Mouse (Mus musculus) forebrain, embryonic 11.5 days (tissue): ENCODE results near the gene Orm2. TPM values are rescaled to one million over a fixed set of nuclear protein-coding genes. Genes with fewer than 3 reads are reported as not detected.

ENCODE experiments used
- ATAC-seq: fragments of 200-750 bp; cut with Nextera tagmentation; replicated peaks from 2 replicates; pipeline ENCODE4 v1.8.0; 2017; ENCODE audit warnings: moderate TSS enrichment; ENCODE audit not compliant: low FRiP score
- DNase-seq: peaks from one replicate; pipeline ENCODE4 v3.0.0-alpha.2; 2017; ENCODE audit warnings: low spot score
- H3K27ac ChIP-seq: fragments of 300-500 bp; sonication (generic); 2 replicates; pipeline ENCODE4 v1.5.1; 2014; ENCODE audit warnings: low read depth, low read length
- H3K27me3 ChIP-seq: fragments of 300-500 bp; sonication (generic); 2 replicates; pipeline ENCODE4 v1.6.1; 2014; ENCODE audit warnings: mild to moderate bottlenecking, low read length, mixed read lengths; ENCODE audit not compliant: control insufficient read depth, insufficient read depth
- H3K36me3 ChIP-seq: fragments of 300-500 bp; sonication (generic); 2 replicates; pipeline ENCODE4 v1.6.1; 2014; ENCODE audit warnings: mild to moderate bottlenecking, low read length, moderate library complexity, mixed read lengths; ENCODE audit not compliant: control insufficient read depth, insufficient read depth
- H3K4me1 ChIP-seq: fragments of 300-500 bp; sonication (generic); replicated peaks from 2 replicates; pipeline ENCODE4 v1.6.1; 2014; ENCODE audit warnings: low read length, mixed read lengths; ENCODE audit not compliant: control insufficient read depth, insufficient read depth
- H3K4me2 ChIP-seq: fragments of 300-500 bp; sonication (generic); 2 replicates; pipeline ENCODE4 v1.6.1; 2014; ENCODE audit warnings: low read depth, mild to moderate bottlenecking, low read length, moderate library complexity, mixed read lengths; ENCODE audit not compliant: severe bottlenecking
- H3K4me3 ChIP-seq: fragments of 300-500 bp; sonication (generic); 2 replicates; pipeline ENCODE4 v1.5.1; 2014; ENCODE audit warnings: low read depth, low read length
- H3K9ac ChIP-seq: fragments of 300-500 bp; sonication (generic); 2 replicates; pipeline ENCODE4 v1.6.1; 2014; ENCODE audit warnings: low read length
- H3K9me3 ChIP-seq: fragments of 300-500 bp; sonication (generic); 2 replicates; pipeline ENCODE4 v1.6.1; 2016; ENCODE audit warnings: low read length, mixed read lengths; ENCODE audit not compliant: control insufficient read depth
- WGBS: fragments of 180-500 bp; shearing (Covaris S2); extraction: QIAGEN DNeasy Blood & Tissue Kit; methylation state at CpG from one replicate; pipeline ENCODE4 v1.1.7; 2014; 5-methylcytosine and 5-hydroxymethylcytosine counted together
- polyA plus RNA-seq: library from polyadenylated mRNA; unstranded; fragments of >200 nt; fragmentation: Nextera tagmentation; extraction: Ambion mirVana; gene quantifications from 2 replicates; pipeline ENCODE4 v1.2.1, GENCODE M21; 2014

Gene Orm2
- polyA plus RNA-seq, 1 experiment from 2014 or later = not detected

GRCm38 (mm10) chr4:63370897-63371296 is 8.6 kb downstream of the Orm2 start:
- ATAC-seq (no peak), DNase-seq (no peak)
- Histone ChIP-seq H3K9ac (no peak overlapping the region), H3K4me3 (no peak overlapping the region), H3K4me1 (no peaks in the 10 kb centered on the region), H3K9me3 (no peaks in the 10 kb centered on the region), H3K36me3 (no peaks in the 10 kb centered on the region; the same call in 1 of the 2 replicates), H3K27ac (no peak overlapping the region), H3K27me3 (no peaks in the 10 kb centered on the region), H3K4me2 (no peak overlapping the region)
- WGBS = 38% methylated on average over 7 of the region's 7 CpGs

- no peak for DNase-seq
- WGBS = 72% methylated on average over 3 of the region's 3 CpGs
Observed at GRCm38 (mm10) chr4:63371890-63372289, 9.6 kb downstream of the Orm2 start.

GRCm38 (mm10) chr4:63373404-63373803 is 11.2 kb downstream of the Orm2 start:
- H3K4me2 ChIP-seq = no peak overlapping the region
- H3K9ac ChIP-seq = no peak overlapping the region
- H3K4me1 ChIP-seq = no peaks in the 10 kb centered on the region
- peaks cover 2% of the 10 kb centered on the region; the same call in 1 of the 2 replicates for H3K36me3 ChIP-seq
- 95% methylated on average over 8 of the region's 8 CpGs for WGBS
- ATAC-seq (no peak), DNase-seq (no peak)
- H3K9me3 ChIP-seq = no peaks in the 10 kb centered on the region
- H3K4me3 ChIP-seq = no peak overlapping the region
- H3K27me3 ChIP-seq = no peaks in the 10 kb centered on the region
- no peak overlapping the region for H3K27ac ChIP-seq

More at GRCm38 (mm10) chr4:63371890-63372289, 9.6 kb downstream of the Orm2 start:
- Histone ChIP-seq H3K9me3 (no peaks in the 10 kb centered on the region), H3K36me3 (no peaks in the 10 kb centered on the region; the same call in 1 of the 2 replicates), H3K27me3 (no peaks in the 10 kb centered on the region), H3K27ac (no peak overlapping the region), H3K9ac (no peak overlapping the region), H3K4me2 (no peak overlapping the region), H3K4me1 (no peaks in the 10 kb centered on the region), H3K4me3 (no peak overlapping the region)
- no peak for ATAC-seq

GRCm38 (mm10) chr4:63374331-63374730 is 12.1 kb downstream of the Orm2 start:
- Histone ChIP-seq H3K4me2 (no peak overlapping the region), H3K36me3 (peaks cover 2% of the 10 kb centered on the region; the same call in 1 of the 2 replicates), H3K9me3 (no peaks in the 10 kb centered on the region), H3K27ac (no peak overlapping the region), H3K9ac (no peak overlapping the region), H3K4me3 (no peak overlapping the region), H3K4me1 (no peaks in the 10 kb centered on the region), H3K27me3 (no peaks in the 10 kb centered on the region)
- DNase-seq = no peak
- ATAC-seq = no peak
- 88% methylated on average over 12 of the region's 12 CpGs for WGBS

GRCm38 (mm10) chr4:63375367-63375766 is 13.1 kb downstream of the Orm2 start:
- no peaks in the 10 kb centered on the region for H3K27me3 ChIP-seq
- ATAC-seq (no peak), DNase-seq (no peak)
- H3K9ac ChIP-seq = no peak overlapping the region
- no peak overlapping the region for H3K4me2 ChIP-seq
- H3K27ac ChIP-seq = no peak overlapping the region
- H3K9me3 ChIP-seq = no peaks in the 10 kb centered on the region
- no peaks in the 10 kb centered on the region for H3K4me1 ChIP-seq
- H3K4me3 ChIP-seq = no peak overlapping the region
- peaks cover 2% of the 10 kb centered on the region; the same call in 1 of the 2 replicates for H3K36me3 ChIP-seq
- 85% methylated on average over 1 of the region's 1 CpGs for WGBS

- Histone ChIP-seq H3K27me3 (no peaks in the 10 kb centered on the region), H3K27ac (no peak overlapping the region), H3K9ac (no peak overlapping the region), H3K36me3 (peaks cover 2% of the 10 kb centered on the region; the same call in 1 of the 2 replicates), H3K9me3 (no peaks in the 10 kb centered on the region), H3K4me2 (no peak overlapping the region), H3K4me1 (no peaks in the 10 kb centered on the region), H3K4me3 (no peak overlapping the region)
- ATAC-seq (no peak), DNase-seq (no peak)
- WGBS = 67% methylated on average over 7 of the region's 7 CpGs
Observed at GRCm38 (mm10) chr4:63377483-63377882, 15.2 kb downstream of the Orm2 start.

- no peak overlapping the region for H3K4me3 ChIP-seq
- no peak for ATAC-seq
- no peaks in the 10 kb centered on the region; the same call in 1 of the 2 replicates for H3K36me3 ChIP-seq
- no peak overlapping the region for H3K27ac ChIP-seq
- WGBS = 92% methylated on average over 4 of the region's 4 CpGs
- H3K4me2 ChIP-seq = no peak overlapping the region
- no peaks in the 10 kb centered on the region for H3K4me1 ChIP-seq
- no peak overlapping the region for H3K9ac ChIP-seq
- H3K9me3 ChIP-seq = no peaks in the 10 kb centered on the region
- H3K27me3 ChIP-seq = no peaks in the 10 kb centered on the region
- DNase-seq = no peak
Observed at GRCm38 (mm10) chr4:63382676-63383369, 20.6 kb downstream of the Orm2 start.

- Histone ChIP-seq H3K27me3 (no peaks in the 10 kb centered on the region), H3K27ac (no peak overlapping the region), H3K9me3 (no peaks in the 10 kb centered on the region), H3K36me3 (no peaks in the 10 kb centered on the region; the same call in 1 of the 2 replicates), H3K4me2 (no peak overlapping the region), H3K4me1 (peaks cover under 1% of the 10 kb centered on the region; the same call in 1 of the 2 replicates), H3K9ac (no peak overlapping the region), H3K4me3 (no peak overlapping the region)
- ATAC-seq (no peak), DNase-seq (no peak)
- WGBS = 90% methylated on average over 12 of the region's 12 CpGs
Observed at GRCm38 (mm10) chr4:63383474-63383873, 21.2 kb downstream of the Orm2 start.

- WGBS = 89% methylated on average over 4 of the region's 4 CpGs
- H3K36me3 ChIP-seq = no peaks in the 10 kb centered on the region; the same call in 1 of the 2 replicates
- peaks cover 7% of the 10 kb centered on the region for H3K4me1 ChIP-seq
- H3K4me2 ChIP-seq = no peak overlapping the region
- no peak for DNase-seq
- no peak overlapping the region for H3K27ac ChIP-seq
- ATAC-seq = no peak
- no peaks in the 10 kb centered on the region for H3K27me3 ChIP-seq
- H3K9me3 ChIP-seq = no peaks in the 10 kb centered on the region
- no peak overlapping the region for H3K9ac ChIP-seq
- H3K4me3 ChIP-seq = no peak overlapping the region
Observed at GRCm38 (mm10) chr4:63384262-63384661, 22.0 kb downstream of the Orm2 start.
